Mouse (Mus musculus) 3T3-L1 (cell line): ENCODE measurements around the gene 2610008E11Rik.
A peak's percentile ranks its signal among the peaks of the same experiment; 100 is the strongest.
"Not testable (repeated sequence)": the region's sequence is repeated elsewhere in the genome, so short reads cannot be mapped to it uniquely, and the experiment has no call there.

ENCODE experiments used
- DNase-seq: peaks from one replicate; pipeline ENCODE4 v3.0.0-alpha.2; 2015; ENCODE audit warnings: low read depth, low spot score

The 2610008E11Rik gene

GRCm38 (mm10) chr10:79097161-79097754 is at the start of gene 2610008E11Rik:
2610008E11Rik (minus strand) TSS chr10:79097600.
- peak; percentile 97 for DNase-seq

DNA sequence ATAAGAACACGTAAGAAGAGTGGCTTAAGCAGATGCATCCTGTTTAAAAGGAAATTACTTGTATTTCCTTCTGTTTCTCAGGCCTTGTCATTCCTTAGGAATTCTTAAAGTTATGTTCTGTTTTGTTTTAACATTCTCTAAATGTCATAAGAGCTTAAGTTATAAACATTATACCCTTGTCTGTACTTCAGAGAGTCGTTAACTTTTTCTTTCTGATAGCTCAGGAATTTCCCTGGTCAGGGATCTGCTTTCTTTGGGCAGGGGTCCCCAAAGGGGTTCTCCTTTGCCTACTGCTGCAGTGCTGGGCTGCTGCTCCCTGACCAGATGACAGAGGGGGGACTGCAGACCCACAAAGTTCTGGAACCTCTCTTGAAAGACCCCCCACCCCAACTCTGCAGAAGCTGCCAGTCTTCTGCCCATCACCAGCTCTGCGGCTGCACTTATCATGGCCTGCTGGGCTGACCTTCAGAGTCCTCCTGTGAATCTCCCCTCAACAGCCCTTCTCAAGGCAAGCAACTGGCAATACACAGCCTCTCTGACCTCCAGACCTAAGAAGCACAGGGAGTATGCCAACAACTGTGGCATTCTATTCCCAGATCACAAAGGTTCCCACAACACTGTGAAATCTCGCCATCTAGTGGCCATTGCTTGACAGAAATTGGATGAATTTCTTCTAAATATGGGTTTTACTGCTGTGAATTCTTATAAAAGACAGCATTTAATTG is 18.9 kb upstream of the 2610008E11Rik start:
- DNase-seq = peak; percentile 88

DNA sequence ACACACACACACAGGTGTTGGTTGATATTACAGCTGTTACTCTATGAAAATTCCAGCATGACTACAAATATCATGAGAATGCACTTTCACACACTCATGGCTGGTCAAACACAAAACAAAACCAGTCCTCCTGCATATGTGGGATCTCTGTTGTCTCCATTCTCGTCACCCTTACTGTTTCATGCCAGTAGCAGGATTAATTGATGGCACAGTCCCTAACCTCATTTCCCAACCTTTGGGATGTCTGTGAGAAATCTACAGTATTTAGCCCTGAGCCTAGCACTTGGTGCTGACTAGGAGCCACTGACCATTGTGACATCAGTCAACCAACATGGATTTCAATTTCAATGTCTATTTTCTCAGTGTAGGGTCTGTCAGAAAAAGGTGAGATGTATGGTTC is 17.7 kb upstream of the 2610008E11Rik start:
- DNase-seq = no peak

- no peak for DNase-seq
Observed at GRCm38 (mm10) chr10:79110482-79110881, 13.1 kb upstream of the 2610008E11Rik start.

- DNase-seq = no peak
Observed at GRCm38 (mm10) chr10:79109156-79109555, 11.8 kb upstream of the 2610008E11Rik start.

GRCm38 (mm10) chr10:79107531-79107930 is 10.1 kb upstream of the 2610008E11Rik start:
- no peak for DNase-seq

DNA sequence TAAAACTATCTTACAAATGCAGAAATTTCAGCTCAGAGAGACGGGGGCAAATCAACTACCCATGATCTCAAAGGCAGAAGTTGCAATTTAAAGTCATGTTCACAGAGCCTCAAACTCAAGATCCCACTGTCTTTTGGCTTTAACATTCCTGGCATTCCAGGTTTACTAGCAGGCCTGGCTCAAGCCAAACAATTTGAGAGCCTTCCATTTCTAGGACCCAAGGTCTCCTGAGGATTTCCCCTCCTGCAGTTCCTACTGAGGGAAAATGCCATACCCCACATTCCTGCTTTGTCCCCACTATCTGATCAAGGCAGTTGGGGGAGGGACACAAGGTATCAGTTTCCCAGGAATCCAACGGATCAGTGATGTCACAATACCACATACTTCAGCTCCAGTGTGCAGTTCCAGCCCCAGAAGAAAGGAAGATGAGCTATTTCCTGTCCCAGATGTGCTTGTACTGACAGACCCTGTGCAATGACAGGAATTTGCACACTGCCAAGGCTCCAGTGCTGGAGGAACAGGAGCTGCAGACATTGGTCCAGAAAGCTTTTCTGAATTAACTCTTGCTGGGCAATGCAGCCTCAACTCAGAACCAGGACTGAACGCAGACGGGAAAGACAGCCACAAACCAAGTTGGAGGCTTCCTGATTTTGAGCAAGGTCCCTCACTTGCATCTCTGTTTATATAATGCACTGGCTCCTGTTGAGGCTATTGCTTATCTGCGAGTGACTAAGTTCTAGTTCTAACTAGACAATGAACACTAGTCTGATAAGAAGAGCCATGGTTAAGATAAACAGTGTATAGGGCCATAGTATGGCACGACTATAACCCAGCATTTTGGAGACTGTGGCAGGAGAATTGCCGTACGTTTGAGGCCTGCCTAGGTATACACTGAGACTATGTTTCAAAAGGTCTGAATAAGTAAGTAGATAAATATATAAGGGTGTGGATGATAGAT is 9.2 kb upstream of the 2610008E11Rik start:
- DNase-seq = peak; percentile 66

DNA sequence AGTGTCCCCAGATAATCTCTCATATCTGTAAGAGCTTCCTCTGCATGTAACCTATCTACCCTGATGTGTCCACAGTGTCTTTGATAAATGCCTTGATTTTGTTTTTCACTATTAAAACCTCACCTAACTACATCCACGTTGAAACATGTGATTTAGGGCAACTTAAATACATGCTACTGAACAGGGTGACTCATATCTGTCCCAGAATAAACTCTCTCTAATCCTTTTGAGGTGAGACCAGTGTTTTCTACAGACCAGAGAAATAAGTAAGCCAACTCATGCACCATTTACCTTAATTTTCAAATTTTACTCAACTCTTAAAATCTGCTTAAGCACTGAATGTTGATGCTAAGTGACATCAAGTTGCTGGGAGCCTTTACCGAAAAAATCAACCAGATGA is 694 bp downstream of the 2610008E11Rik start:
- DNase-seq = peak; percentile 60

- no peak for DNase-seq
Observed at GRCm38 (mm10) chr10:79091731-79092130, 5.7 kb downstream of the 2610008E11Rik start.

DNA sequence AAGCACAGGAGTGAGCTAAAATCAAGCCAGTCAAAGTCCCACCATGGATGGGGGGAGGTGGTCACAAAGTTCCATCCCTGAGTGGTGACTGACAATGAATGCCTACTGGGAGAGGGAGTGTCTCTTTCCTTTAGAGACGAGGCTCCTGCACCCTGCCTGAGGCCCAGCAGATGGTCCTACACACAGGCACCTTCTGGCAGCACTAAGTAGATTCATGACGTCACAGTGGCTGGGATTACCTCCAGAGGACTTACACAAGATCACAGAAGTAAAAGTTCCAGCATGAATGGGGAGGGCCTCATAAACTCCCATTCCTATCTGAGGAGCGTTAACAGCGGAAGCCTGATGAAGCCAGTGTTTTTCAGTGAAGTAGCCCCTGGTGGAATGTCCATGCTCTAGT is 8.4 kb downstream of the 2610008E11Rik start:
- DNase-seq = no peak

DNA sequence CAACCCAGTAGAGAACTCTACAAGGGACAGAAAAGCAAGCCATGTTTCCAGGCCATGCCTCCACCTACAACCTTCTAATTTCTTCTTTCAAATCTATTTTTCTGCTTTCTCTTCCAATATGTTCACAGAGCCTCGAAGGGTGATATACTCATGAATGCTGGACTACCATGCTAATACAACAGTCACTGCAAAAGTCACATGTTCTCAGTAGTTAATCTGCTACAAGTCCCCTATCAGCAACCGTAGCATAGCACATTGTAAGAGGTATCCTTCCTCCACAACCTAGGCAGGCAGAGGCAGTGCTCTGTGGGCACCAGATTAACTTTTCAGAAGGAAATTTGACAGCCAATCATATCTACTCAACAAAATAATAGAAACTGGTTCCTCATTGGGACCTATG is 10.8 kb downstream of the 2610008E11Rik start:
- DNase-seq = no peak

DNA sequence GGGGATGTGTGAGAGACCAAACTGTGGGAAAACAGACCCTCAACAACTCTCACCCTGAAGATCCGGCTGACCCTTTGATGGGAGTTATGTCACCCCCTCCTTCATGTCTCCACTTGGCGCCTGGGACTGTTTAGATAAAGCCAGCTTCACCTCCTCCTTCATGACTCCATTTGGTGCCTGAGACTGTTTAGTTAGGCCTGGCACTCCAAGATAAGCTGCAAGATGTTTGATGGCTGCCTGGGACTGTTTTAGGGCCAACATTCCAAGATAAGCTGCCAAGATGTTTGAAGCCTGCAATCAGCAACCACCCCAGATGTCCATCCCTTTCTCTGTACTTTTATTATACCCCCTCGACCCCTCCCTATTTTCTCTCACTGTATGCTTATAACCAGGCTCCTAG is 40.0 kb downstream of the 2610008E11Rik start:
- not testable (repeated sequence) for DNase-seq

GRCm38 (mm10) chr10:79042457-79042856 is 54.9 kb downstream of the 2610008E11Rik start:
- DNase-seq = not testable (repeated sequence)

DNA sequence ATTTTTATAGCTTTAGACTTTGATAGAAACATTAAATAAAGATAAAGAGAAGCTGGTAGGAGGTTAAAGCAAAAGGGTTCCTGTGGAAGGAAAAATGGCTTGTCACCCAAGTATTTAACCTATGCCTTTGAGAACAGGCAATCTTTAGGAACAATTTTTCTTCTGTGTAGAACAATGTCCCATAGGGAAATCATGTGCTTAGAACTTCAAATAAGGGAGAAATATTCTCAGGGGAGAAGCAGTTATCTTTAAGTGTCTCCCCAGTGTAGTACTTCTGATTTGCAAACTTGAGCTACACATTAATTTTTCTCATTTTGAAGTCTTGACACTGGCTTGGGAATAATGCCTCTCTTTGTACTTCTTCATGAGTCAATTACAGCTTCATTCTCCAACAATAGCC is 69.0 kb downstream of the 2610008E11Rik start, which contains the start of gene Olfr57:
Olfr57 (plus strand) TSS at position 301 of the 400 bp plus-strand sequence.
- no peak for DNase-seq
